Mouse (Mus musculus) embryonic facial prominence, embryonic 10.5 days (tissue): ENCODE data around the gene Pak4. TPM values are rescaled to one million over a fixed set of nuclear protein-coding genes. Genes with fewer than 3 reads are reported as not detected.

Experiments
- DNase-seq: peaks from one replicate; pipeline ENCODE4 v3.0.0-alpha.2; 2017; ENCODE audit warnings: low spot score
- H3K27ac ChIP-seq: fragments of 300-500 bp; sonication (generic); replicated peaks from 2 replicates; pipeline ENCODE4 v1.5.1; 2016; ENCODE audit warnings: mild to moderate bottlenecking
- H3K27me3 ChIP-seq: fragments of 300-500 bp; sonication (generic); replicated peaks from 2 replicates; pipeline ENCODE4 v1.6.1; 2016; ENCODE audit warnings: low read depth, mild to moderate bottlenecking; ENCODE audit not compliant: poor library complexity, severe bottlenecking
- H3K36me3 ChIP-seq: fragments of 300-500 bp; sonication (generic); replicated peaks from 2 replicates; pipeline ENCODE4 v1.6.1; 2016; ENCODE audit warnings: mild to moderate bottlenecking, moderate library complexity
- H3K4me1 ChIP-seq: fragments of 300-500 bp; sonication (generic); 2 replicates; pipeline ENCODE4 v1.6.1; 2016
- H3K4me3 ChIP-seq: fragments of 300-500 bp; sonication (generic); 2 replicates; pipeline ENCODE4 v1.5.1; 2016; ENCODE audit warnings: mild to moderate bottlenecking, moderate library complexity
- H3K9me3 ChIP-seq: fragments of 300-500 bp; sonication (generic); 2 replicates; pipeline ENCODE4 v1.6.1; 2016; ENCODE audit warnings: mild to moderate bottlenecking
- WGBS: fragments of 180-500 bp; shearing (Covaris S2); methylation state at CpG from one replicate; pipeline ENCODE4 v1.1.7; 2016; 5-methylcytosine and 5-hydroxymethylcytosine counted together
- polyA plus RNA-seq: library from polyadenylated mRNA; unstranded; fragments of >200 nt; fragmentation: Nextera tagmentation; extraction: Ambion mirVana; gene quantifications from 2 replicates; pipeline ENCODE4 v1.2.1, GENCODE M21; 2016

Gene Pak4
- polyA plus RNA-seq, 1 experiment from 2014 or later, result 70.1 TPM

GRCm38 (mm10) chr7:28585001-28585400 lies 13.0 kb downstream of the Pak4 start:
- WGBS, result 77% methylated on average over 6 of the region's 6 CpGs
- H3K36me3 ChIP-seq, result peaks cover 18% of the 10 kb centered on the region
- no peaks in the 10 kb centered on the region for H3K9me3 ChIP-seq
- H3K4me3 ChIP-seq, result no peak overlapping the region
- H3K4me1 ChIP-seq, result peaks cover 71% of the 10 kb centered on the region
- no peaks in the 10 kb centered on the region for H3K27me3 ChIP-seq
- no peak overlapping the region; the same call in 1 of the 2 replicates for H3K27ac ChIP-seq
- DNase-seq, result no peak

DNA sequence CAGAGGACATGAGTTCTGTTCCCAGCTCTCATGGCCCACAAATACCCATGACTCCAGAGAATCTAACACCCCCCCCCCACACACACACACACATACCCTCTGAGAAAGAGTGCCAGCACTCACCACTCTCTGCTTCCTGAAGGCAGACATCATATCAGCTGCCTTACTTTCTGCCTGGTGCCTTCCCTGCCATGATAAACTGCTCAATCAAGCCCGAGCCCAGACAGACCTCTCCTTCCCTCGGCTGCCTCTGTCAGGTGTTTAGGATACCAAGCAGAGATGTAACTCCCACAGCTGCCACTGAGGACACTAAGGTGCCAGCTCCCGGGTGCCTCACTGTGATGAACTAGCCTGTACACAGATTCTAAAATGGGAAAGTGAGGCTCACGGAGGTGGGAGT lies 13.5 kb downstream of the Pak4 start:
- H3K27me3 ChIP-seq, result no peaks in the 10 kb centered on the region
- DNase-seq, result no peak
- H3K4me1 ChIP-seq, result peaks cover 71% of the 10 kb centered on the region
- H3K36me3 ChIP-seq, result peaks cover 22% of the 10 kb centered on the region
- no peaks in the 10 kb centered on the region for H3K9me3 ChIP-seq
- no peak overlapping the region for H3K27ac ChIP-seq
- WGBS, result 79% methylated on average over 4 of the region's 4 CpGs
- no peak overlapping the region for H3K4me3 ChIP-seq

DNA sequence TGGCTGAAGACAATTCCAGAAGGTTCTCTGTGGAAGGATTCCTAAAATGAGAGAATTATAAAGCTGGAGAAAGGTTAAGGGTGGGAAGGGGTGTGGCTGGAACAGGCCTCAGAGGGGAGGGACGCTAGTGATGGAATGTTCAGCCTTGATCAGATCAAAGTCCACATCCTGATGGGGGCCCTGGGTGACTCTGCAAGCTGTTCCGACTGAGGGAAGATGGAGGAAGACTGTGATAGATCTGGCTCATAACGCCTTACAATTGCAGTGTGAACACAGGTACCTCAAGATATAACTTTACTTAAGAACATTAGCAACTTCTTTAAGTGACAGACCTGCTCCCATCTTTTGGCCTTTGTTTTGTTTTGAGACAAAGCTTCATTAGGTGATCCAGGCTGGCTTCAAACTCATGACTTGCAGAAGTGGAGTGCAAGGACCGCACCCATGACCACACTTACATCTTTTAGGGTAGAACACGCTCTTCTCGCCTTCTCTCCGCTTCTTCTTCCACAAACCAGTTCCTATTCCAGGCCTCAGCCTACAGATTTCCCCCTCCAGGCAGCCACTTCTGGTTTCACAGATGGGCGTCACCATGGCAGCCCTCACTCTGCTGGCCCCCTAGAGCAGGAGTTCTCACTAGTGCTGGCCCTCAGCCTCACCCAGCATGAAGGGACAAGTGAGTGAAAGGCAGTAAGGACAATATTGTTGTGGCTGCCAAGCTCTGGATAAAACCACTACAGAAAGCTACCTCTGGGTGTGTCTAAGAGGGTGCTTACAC lies 14.2 kb downstream of the Pak4 start:
- 80% methylated on average over 8 of the region's 8 CpGs for WGBS
- no peak overlapping the region; the same call in 1 of the 2 replicates for H3K27ac ChIP-seq
- H3K4me3 ChIP-seq, result no peak overlapping the region
- H3K4me1 ChIP-seq, result peaks cover 71% of the 10 kb centered on the region
- no peaks in the 10 kb centered on the region for H3K27me3 ChIP-seq
- no peaks in the 10 kb centered on the region for H3K9me3 ChIP-seq
- DNase-seq, result no peak
- H3K36me3 ChIP-seq, result peaks cover 27% of the 10 kb centered on the region

- WGBS, result 90% methylated on average over 11 of the region's 11 CpGs
- no peak for DNase-seq
These were observed 15.1 kb downstream of the Pak4 start for GRCm38 (mm10) chr7:28582841-28583240.

DNA sequence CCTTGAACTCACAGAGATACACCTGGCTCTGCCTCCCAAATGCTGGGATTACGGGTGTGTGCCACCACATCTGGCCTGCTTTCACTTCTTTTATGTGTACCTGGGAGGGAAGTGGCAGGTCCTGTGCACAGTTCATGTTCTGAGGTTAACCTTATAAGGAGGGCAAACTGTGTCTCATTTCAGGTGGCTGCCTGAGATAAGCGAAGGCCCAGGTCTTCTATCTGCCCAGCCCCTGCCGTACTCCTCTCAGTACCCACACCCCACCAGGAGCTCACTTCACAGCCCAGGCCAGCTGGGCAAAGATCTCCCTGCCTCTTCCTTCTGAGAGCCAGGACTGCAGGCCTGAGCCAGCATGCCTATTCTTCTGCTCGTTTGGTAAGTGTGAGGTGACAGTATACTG lies 16.3 kb downstream of the Pak4 start:
- no peak overlapping the region; the same call in 1 of the 2 replicates for H3K27ac ChIP-seq
- H3K27me3 ChIP-seq, result no peaks in the 10 kb centered on the region
- H3K4me1 ChIP-seq, result peaks cover 70% of the 10 kb centered on the region
- WGBS, result 88% methylated on average over 4 of the region's 4 CpGs
- H3K9me3 ChIP-seq, result no peaks in the 10 kb centered on the region
- no peak for DNase-seq
- H3K4me3 ChIP-seq, result no peak overlapping the region
- peaks cover 27% of the 10 kb centered on the region for H3K36me3 ChIP-seq

More at GRCm38 (mm10) chr7:28582841-28583240, 15.1 kb downstream of the Pak4 start:
- H3K9me3 ChIP-seq, result no peaks in the 10 kb centered on the region
- H3K36me3 ChIP-seq, result peaks cover 27% of the 10 kb centered on the region
- H3K4me3 ChIP-seq, result no peak overlapping the region
- peaks cover 70% of the 10 kb centered on the region for H3K4me1 ChIP-seq
- no peaks in the 10 kb centered on the region for H3K27me3 ChIP-seq
- no peak overlapping the region for H3K27ac ChIP-seq

DNA sequence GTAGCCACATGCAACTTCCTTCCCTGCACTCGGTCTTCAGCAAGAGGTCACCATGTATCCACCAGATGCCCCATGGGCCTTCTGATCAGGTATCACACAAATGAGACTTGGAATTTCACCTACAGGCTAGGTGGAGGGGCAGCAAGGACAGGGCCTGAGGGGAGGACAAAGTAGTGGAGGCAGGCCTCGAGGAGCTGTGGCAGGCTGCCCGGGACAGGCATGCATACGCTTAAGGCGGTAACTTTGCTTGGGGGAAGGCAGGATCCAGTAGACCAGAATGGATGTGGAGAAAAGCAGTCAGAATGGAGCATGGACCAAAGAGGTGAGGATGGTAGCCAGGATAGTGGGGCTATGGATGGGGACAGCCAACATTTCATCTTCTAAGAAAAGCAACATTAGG lies 18.2 kb downstream of the Pak4 start:
- H3K9me3 ChIP-seq, result no peaks in the 10 kb centered on the region
- H3K27me3 ChIP-seq, result no peaks in the 10 kb centered on the region
- peaks cover 68% of the 10 kb centered on the region for H3K4me1 ChIP-seq
- no peak overlapping the region for H3K4me3 ChIP-seq
- DNase-seq, result no peak
- H3K27ac ChIP-seq, result peak overlapping the region; percentile 15; the same call in 1 of the 2 replicates
- 73% methylated on average over 5 of the region's 5 CpGs for WGBS
- peaks cover 27% of the 10 kb centered on the region for H3K36me3 ChIP-seq

- H3K9me3 ChIP-seq, result no peaks in the 10 kb centered on the region
- whole genome bisulfite sequencing, result 76% methylated on average over 5 of the region's 5 CpGs
- no peak for DNase-seq
- peaks cover 63% of the 10 kb centered on the region for H3K4me1 ChIP-seq
- no peaks in the 10 kb centered on the region for H3K27me3 ChIP-seq
- H3K36me3 ChIP-seq, result peaks cover 27% of the 10 kb centered on the region
- H3K27ac ChIP-seq, result peak overlapping the region; percentile 65
- no peak overlapping the region for H3K4me3 ChIP-seq
These were observed 19.4 kb downstream of the Pak4 start for GRCm38 (mm10) chr7:28578543-28579053.

DNA sequence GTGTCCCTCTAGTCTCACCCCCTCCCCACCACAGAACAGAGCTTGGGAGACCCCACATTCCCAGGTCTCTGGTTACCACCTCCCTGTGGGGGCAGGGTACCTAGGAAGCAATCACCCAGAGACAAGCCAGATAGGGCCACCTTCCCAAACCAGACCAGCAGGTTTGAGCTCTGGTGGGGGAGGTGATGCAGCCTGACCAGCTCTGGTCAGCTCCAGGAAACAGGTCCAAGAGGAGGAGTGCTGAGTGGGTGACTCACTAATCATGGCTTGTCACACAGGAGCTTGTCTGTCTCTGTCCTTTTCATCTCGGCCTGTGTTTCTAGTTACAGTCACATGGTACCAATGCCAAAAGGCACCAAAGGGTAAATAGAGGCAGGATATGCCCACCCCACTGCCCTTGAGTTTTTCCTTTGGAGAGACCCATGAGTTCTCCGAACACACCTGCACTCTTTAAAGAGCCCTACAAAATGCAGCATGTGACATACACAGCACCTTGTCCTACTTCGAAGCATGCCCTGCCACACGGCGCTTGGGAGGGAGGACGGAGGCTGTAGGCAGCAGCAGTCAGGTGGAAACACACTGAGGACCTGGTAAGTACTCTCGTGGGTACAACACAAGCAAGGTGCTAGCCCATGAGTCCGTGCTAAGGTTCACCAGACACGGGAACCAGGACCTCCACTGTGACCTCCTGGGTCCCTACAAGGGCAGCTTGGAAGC lies 20.0 kb downstream of the Pak4 start:
- H3K27ac ChIP-seq, result peak overlapping the region; percentile 65
- H3K4me3 ChIP-seq, result 0 out of 2 replicates have a peak overlapping the region, but pooled peaks have one; percentile 16
- no peaks in the 10 kb centered on the region for H3K27me3 ChIP-seq
- H3K9me3 ChIP-seq, result no peaks in the 10 kb centered on the region
- H3K4me1 ChIP-seq, result peaks cover 63% of the 10 kb centered on the region
- DNase-seq, result peak; percentile 66
- H3K36me3 ChIP-seq, result peaks cover 23% of the 10 kb centered on the region
- 80% methylated on average over 9 of the region's 9 CpGs for WGBS

- 0 out of 2 replicates have a peak overlapping the region, but pooled peaks have one; percentile 17 for H3K4me3 ChIP-seq
- H3K4me1 ChIP-seq, result peaks cover 73% of the 10 kb centered on the region
- WGBS, result 70% methylated on average over 5 of the region's 5 CpGs
- no peaks in the 10 kb centered on the region for H3K27me3 ChIP-seq
- no peaks in the 10 kb centered on the region for H3K9me3 ChIP-seq
- peaks cover 17% of the 10 kb centered on the region for H3K36me3 ChIP-seq
- peak overlapping the region; percentile 65 for H3K27ac ChIP-seq
- no peak for DNase-seq
These were observed 21.6 kb downstream of the Pak4 start for GRCm38 (mm10) chr7:28576271-28576914.

- H3K36me3 ChIP-seq, result peaks cover 9% of the 10 kb centered on the region
- 0 out of 2 replicates have a peak overlapping the region, but pooled peaks have one; percentile 65 for H3K27ac ChIP-seq
- H3K4me3 ChIP-seq, result no peak overlapping the region
- peaks cover 81% of the 10 kb centered on the region for H3K4me1 ChIP-seq
- no peaks in the 10 kb centered on the region for H3K9me3 ChIP-seq
- no peak for DNase-seq
- WGBS, result 92% methylated on average over 11 of the region's 11 CpGs
- H3K27me3 ChIP-seq, result no peaks in the 10 kb centered on the region
These were observed 22.4 kb downstream of the Pak4 start for GRCm38 (mm10) chr7:28575597-28575996.

GRCm38 (mm10) chr7:28573236-28573635 lies 24.7 kb downstream of the Pak4 start:
- Histone ChIP-seq H3K9me3 (no peaks in the 10 kb centered on the region), H3K4me3 (no peak overlapping the region), H3K36me3 (peaks cover 19% of the 10 kb centered on the region), H3K4me1 (peaks cover 72% of the 10 kb centered on the region), H3K27ac (no peak overlapping the region), H3K27me3 (no peaks in the 10 kb centered on the region)
- no peak for DNase-seq
- WGBS, result 92% methylated on average over 3 of the region's 3 CpGs

GRCm38 (mm10) chr7:28572689-28573088 lies 25.3 kb downstream of the Pak4 start:
- WGBS, result 86% methylated on average over 5 of the region's 5 CpGs
- H3K27me3 ChIP-seq, result no peaks in the 10 kb centered on the region
- no peak overlapping the region; the same call in 1 of the 2 replicates for H3K27ac ChIP-seq
- no peaks in the 10 kb centered on the region for H3K9me3 ChIP-seq
- H3K4me3 ChIP-seq, result no peak overlapping the region
- H3K4me1 ChIP-seq, result peaks cover 66% of the 10 kb centered on the region
- H3K36me3 ChIP-seq, result peaks cover 24% of the 10 kb centered on the region
- no peak for DNase-seq
